Mouse (Mus musculus): Measurements from ENCODE around the gene Atpaf2. TPM values are rescaled to one million over a fixed set of nuclear protein-coding genes. Genes with fewer than 3 reads are reported as not detected.

Atpaf2 gene
- total RNA-seq, 2 experiments from 2014 or later, result 53.4 to 114 TPM

GRCm38 (mm10) chr11:60412173-60412572, 6.1 kb downstream of the Atpaf2 start:
- no peak for ATAC-seq (replicated peaks; ENCODE audit: low FRiP score, low TSS enrichment, poor library complexity, severe bottlenecking)

GRCm38 (mm10) chr11:60406606-60407005, 11.7 kb downstream of the Atpaf2 start:
- no peak for ATAC-seq (replicated peaks; ENCODE audit: low FRiP score, low TSS enrichment, poor library complexity, severe bottlenecking)

GRCm38 (mm10) chr11:60397172-60397571, 21.1 kb downstream of the Atpaf2 start:
- ATAC-seq (replicated peaks; ENCODE audit: low FRiP score, low TSS enrichment, poor library complexity, severe bottlenecking), result no peak

DNA sequence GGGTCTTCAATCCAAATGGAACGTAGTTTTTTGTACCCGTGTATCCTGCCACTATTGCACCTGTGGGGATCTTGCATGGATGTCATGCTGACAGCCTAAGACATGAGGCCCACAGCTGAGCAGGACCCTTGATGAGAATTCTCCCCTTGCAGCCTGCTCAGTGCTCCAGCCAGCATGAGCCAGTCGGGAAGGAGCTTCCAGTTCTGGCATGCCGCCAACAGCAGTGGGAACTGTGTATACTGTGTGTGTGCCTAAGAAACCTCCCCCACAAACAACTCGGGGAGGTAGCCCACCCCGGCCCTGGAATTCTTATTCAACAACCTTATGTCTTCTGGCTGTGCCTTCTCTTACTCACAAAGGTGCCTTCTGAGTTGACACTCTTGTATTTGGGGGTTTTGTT, 21.7 kb downstream of the Atpaf2 start:
- no peak for ATAC-seq (replicated peaks; ENCODE audit: low FRiP score, low TSS enrichment, poor library complexity, severe bottlenecking)

DNA sequence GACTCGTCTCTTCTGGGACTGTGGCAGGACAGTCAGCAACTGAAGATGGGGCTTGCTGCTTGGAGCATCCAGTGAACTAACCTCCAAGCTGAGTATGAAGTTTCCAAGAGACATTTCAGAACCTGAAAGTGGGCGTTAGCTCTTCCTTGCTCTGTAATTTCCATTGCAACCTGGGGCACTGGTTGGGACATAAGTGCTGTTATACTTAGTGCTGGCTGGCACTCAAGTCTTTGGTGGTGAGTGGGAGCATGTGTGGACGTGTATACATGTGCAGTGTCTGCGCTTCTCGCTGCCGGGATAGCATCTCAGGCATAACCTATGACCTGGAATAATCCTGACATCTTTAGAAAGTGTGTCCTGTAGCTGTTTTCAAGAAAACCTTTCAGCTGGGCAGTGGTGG, 26.9 kb downstream of the Atpaf2 start:
- no peak for ATAC-seq (replicated peaks; ENCODE audit: low FRiP score, low TSS enrichment, poor library complexity, severe bottlenecking)

GRCm38 (mm10) chr11:60387944-60388343, 30.3 kb downstream of the Atpaf2 start:
- no peak for ATAC-seq (replicated peaks; ENCODE audit: low FRiP score, low TSS enrichment, poor library complexity, severe bottlenecking)

GRCm38 (mm10) chr11:60385946-60386345, 32.3 kb downstream of the Atpaf2 start:
- ATAC-seq (replicated peaks; ENCODE audit: low FRiP score, low TSS enrichment, poor library complexity, severe bottlenecking), result no peak

- ATAC-seq (replicated peaks; ENCODE audit: low FRiP score, low TSS enrichment, poor library complexity, severe bottlenecking), result no peak
Observed at GRCm38 (mm10) chr11:60384762-60385421, 33.4 kb downstream of the Atpaf2 start.

DNA sequence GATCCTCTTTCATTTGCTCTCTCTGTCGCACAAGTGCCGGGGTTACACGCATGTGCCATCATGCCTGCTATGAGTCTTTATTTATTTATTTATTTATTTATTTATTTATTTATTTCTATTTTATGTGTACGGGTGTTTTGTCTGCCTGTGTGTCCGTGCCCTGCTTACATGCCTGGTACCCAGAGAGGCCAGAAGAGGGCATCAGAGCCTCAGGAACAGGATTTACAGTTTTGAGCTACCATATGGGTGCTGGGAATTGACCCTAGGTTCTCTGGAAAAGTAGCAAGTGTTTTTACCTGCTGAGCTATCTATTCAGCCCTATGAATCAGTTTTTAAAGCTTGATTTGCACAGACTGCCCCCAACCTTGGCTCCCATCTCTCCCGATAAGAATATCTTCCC, 34.7 kb downstream of the Atpaf2 start:
- ATAC-seq (replicated peaks; ENCODE audit: low FRiP score, low TSS enrichment, poor library complexity, severe bottlenecking), result no peak

DNA sequence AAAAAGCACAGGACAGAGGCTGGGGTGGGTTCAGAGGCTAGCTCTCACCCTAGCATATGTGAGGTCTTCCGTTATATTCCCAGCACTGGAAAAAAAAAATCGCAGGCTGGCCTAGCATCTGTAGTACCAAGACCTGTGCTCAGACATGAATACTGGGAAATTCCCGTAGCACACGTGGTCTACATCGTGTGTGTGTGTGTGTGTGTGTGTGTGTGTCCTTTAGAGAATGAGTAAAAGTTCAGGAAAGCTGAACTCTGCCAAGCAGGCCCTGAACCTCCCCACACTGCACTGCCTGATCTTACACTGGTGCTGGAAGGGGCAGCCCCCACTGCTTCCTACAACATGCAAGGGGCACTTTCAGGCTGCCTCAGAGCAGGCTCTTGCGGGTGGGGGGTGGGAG, 43.8 kb downstream of the Atpaf2 start:
- no peak for ATAC-seq (replicated peaks; ENCODE audit: low FRiP score, low TSS enrichment, poor library complexity, severe bottlenecking)

GRCm38 (mm10) chr11:60370431-60370830, 47.8 kb downstream of the Atpaf2 start:
- no peak for ATAC-seq (replicated peaks; ENCODE audit: low FRiP score, low TSS enrichment, poor library complexity, severe bottlenecking)

GRCm38 (mm10) chr11:60369448-60369847, 48.8 kb downstream of the Atpaf2 start:
- ATAC-seq (replicated peaks; ENCODE audit: low FRiP score, low TSS enrichment, poor library complexity, severe bottlenecking), result no peak

GRCm38 (mm10) chr11:60368909-60369308, 49.3 kb downstream of the Atpaf2 start:
- ATAC-seq (replicated peaks; ENCODE audit: low FRiP score, low TSS enrichment, poor library complexity, severe bottlenecking), result no peak

GRCm38 (mm10) chr11:60367256-60367655, 51.0 kb downstream of the Atpaf2 start:
- ATAC-seq (replicated peaks; ENCODE audit: low FRiP score, low TSS enrichment, poor library complexity, severe bottlenecking), result peak; percentile 51

GRCm38 (mm10) chr11:60366239-60367019, 51.8 kb downstream of the Atpaf2 start:
- ATAC-seq (replicated peaks; ENCODE audit: low FRiP score, low TSS enrichment, poor library complexity, severe bottlenecking), result no peak

DNA sequence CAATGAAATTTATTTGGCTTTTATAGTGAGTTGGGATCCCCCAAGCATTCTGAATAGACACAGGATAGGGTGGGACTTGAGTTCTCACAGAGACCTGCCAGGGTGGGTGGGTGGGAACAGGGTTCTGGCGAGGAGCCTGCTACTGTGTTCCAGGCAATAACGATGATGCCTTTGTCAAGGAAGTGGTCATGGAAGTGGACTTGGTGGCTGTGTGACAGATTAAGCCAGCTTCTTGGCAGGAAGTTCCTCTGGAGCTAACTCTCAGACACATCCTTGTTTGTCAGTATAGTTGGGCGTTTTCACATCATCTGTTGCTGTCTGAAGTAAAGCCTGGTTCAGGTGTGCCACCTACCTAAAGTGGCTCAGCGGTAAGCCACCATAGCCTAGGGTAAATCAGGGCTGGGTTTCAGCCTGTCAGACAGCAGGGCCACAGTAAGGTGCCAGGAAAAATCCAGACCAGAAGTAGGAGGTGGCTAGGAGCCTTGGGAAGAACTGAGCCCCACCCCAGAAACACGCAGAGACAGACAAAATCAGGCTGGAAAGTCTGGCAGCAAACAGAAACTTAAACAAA, 57.5 kb downstream of the Atpaf2 start:
- no peak for ATAC-seq (replicated peaks; ENCODE audit: low FRiP score, low TSS enrichment, poor library complexity, severe bottlenecking)

GRCm38 (mm10) chr11:60359936-60360335, 58.3 kb downstream of the Atpaf2 start:
- ATAC-seq (replicated peaks; ENCODE audit: low FRiP score, low TSS enrichment, poor library complexity, severe bottlenecking), result no peak

- no peak for ATAC-seq (replicated peaks; ENCODE audit: low FRiP score, low TSS enrichment, poor library complexity, severe bottlenecking)
Observed at GRCm38 (mm10) chr11:60359138-60359537, 59.1 kb downstream of the Atpaf2 start.

- ATAC-seq (replicated peaks; ENCODE audit: low FRiP score, low TSS enrichment, poor library complexity, severe bottlenecking), result no peak
Observed at GRCm38 (mm10) chr11:60358548-60358947, 59.7 kb downstream of the Atpaf2 start.

DNA sequence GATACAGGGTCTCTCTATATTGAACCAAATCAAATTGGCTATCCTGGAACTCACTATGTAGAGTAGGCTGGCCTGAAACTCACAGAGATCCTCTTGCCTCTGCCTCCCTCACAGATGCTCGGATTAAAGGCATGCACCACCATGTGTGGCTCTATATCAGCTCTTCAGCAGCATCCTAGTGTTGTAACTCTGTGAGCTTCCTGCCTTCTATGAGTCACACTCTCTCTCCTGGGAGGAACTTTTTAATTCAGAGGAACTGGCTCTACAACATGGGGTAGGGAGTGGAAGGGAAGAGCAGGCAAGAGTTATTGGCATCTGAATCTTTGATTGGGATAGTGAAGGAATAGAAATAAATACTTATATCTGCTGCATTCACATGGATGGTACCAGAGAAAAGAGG, 61.1 kb downstream of the Atpaf2 start:
- ATAC-seq (replicated peaks; ENCODE audit: low FRiP score, low TSS enrichment, poor library complexity, severe bottlenecking), result no peak

DNA sequence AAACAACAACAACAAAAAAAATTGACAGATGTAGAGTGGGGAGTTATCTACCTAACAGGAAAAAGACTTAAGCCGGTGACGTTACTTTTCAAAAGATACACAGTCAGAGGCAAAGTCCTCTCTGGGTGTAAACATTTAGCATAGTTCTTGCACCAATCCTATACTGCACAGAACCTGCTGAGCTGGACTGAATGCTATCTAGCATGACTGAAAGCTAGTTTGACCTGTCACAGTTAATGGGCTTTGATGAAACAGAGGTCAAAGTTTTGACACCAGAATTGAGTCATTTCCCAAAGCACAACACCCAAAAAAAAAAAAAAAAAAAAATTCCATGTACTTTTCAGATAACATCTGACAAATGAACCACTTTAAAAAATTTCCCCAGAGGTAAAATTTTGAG, 62.3 kb downstream of the Atpaf2 start:
- ATAC-seq (replicated peaks; ENCODE audit: low FRiP score, low TSS enrichment, poor library complexity, severe bottlenecking), result no peak
